Mouse (Mus musculus) cerebellum, postnatal 4 days (tissue): ENCODE results near the gene BC035044.
"Not testable (repeated sequence)": the region's sequence is repeated elsewhere in the genome, so short reads cannot be mapped to it uniquely, and the experiment has no call there.

Experiments used
- DNase-seq, 2 experiments: peaks; one replicate each; pipeline ENCODE4 v3.0.0; 2022; ENCODE audit warnings: low spot score in 2 of 2, mixed read lengths in 1 of 2

BC035044 gene

GRCm38 (mm10) chr6:128850671-128851070, 40.3 kb downstream of the BC035044 start:
- DNase-seq: no peak

GRCm38 (mm10) chr6:128849902-128850301, 41.0 kb downstream of the BC035044 start:
- peak in 1 of 2 experiments; percentile 47 for DNase-seq

DNA sequence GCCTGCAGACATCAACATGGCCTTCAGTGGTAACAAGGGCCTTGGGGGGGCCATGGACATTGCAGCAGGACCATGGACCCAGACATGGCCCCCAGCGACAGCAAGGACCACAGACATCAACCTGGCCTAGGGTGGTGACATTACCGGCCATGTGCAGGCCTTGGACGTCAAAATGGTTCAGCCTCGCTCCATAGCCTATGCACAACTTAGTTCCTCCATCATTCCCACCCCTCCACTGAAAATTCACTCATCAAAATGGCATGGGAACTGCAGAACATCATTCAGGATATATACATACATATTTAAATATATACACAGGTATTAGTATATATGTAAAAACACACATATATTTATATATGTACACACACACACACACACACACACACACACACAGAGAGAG, 43.5 kb downstream of the BC035044 start:
- no peak for DNase-seq

- DNase-seq: no peak
Observed at GRCm38 (mm10) chr6:128845998-128846542, 44.9 kb downstream of the BC035044 start.

DNA sequence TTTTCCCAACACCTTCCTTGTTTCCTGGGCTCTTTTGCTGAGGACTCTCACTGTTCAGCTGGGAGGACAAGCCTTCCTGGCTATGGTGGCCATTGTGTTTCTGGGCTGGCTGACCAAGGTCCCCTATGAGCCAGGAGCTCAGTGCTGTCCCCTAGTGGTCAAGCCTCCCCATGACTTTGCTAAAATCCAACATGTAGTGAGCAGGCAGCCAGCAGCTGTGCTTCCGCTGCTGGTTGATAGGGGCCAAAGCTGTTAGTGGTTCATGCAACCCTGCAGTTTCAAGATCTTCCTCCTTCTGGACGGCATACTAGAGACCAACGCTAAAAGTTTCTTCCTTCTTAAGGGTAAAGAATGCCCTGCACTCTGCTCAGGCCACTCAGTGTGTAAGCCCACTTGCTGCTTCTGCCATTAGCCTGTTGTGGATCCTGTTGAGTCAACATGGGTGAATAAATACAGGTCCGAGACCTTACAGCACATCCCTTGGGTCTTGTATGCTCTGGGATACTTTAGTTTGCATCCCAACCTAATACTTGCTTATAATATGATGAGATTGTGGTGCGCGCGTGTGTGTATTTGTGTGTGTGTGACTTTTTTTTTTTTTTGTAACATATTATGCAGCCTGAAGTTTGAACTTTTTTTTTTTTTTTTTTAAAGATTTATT, 45.5 kb downstream of the BC035044 start:
- DNase-seq: peak; percentile 85 to 93

DNA sequence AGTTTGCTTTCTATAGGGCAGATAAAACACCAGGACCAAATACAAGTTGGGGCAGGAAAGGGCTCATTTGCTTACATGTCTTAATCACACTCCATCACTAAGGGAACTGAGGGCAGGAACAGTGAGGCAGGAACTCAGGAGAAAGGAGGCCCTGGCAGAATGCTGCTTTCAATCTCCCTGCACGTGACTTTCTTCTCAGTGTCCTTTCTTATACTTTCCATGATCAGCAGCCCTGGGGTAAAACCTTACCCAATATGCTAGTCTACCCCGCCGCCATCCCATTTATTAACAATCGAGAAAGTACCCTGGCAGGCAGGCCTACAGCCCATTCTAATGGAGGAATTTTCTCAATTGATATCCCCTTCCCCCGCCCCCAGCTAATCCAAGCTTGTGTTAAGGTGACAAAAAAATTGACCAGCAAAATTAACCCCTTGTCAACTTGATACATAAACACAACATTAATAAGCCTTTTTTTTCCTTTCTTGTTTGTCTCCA, 46.3 kb downstream of the BC035044 start:
- DNase-seq: no peak

DNA sequence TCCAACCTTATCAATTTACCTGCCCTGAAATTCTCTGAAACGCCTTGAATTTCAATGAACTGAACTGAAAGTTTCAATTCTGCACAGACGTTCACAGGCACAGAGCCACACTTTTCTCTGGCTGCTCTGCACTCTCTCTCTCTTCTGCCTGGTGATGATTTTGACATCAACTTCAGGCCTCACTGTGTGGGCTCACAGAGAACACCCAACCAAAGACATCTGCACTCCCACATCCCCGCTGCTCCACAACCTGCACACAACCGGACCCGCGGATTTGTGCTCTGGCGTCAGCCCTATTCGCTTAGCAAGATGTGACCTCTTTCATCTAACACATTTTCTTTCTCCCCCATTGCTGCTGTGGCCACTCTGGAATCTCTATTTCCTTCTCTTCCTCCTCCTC, 46.8 kb downstream of the BC035044 start:
- no peak for DNase-seq

GRCm38 (mm10) chr6:128843479-128843992, 47.4 kb downstream of the BC035044 start:
- no peak for DNase-seq

DNA sequence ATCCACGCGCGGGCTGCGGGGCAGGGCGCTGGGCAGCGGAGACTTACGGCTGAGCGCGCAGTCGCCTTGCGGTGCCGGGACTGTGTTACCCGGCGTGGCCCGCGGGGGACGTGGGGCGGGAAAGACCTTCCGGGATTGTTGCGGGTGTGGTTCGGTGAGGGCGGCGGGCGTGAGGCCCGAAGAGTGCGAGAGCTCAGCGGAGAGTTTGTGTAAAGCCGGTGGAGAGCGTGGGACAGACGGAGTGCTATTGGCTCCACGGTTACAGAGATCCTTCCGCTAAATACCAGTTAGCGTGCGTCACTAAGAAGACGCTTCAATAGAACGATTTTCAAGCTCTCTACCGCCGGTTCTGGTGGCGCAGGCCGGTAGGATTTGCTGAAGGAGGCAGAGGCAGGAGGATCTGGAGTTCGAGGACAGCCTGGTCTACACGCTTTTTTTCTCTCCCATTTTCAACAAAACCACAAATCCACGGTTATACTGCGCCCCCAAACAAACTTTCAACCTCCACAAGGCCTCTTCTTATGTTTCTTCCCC, 47.9 kb downstream of the BC035044 start:
- DNase-seq: peak; percentile 85 to 93

DNA sequence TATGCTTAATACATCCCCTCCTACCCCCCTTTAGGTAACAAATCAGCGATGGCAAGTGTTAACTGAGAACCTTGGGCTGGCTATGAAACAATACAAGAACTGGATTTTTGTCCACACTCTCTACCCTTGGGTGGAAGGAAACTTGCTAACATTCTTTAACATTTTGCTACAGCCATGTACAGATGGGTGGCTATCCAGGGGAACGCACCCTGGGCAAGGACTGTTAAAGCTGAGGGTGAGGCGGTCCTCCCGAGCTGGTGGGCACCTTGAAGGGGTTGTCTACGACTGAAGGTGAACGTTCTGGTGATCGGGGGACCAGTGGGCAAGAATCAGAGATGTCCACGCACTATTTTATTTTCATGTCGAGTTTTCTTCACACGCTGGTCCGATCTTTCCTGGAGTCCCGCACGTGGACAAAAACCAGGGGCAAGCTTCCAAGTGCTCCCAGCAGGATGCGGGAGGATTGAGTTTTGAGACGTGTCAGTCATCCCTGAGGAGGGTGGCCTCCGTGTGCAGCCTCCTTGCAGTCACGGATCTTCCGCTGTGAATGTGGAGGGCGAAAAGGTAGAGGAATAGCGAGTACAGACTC, 48.5 kb downstream of the BC035044 start:
- DNase-seq: no peak

DNA sequence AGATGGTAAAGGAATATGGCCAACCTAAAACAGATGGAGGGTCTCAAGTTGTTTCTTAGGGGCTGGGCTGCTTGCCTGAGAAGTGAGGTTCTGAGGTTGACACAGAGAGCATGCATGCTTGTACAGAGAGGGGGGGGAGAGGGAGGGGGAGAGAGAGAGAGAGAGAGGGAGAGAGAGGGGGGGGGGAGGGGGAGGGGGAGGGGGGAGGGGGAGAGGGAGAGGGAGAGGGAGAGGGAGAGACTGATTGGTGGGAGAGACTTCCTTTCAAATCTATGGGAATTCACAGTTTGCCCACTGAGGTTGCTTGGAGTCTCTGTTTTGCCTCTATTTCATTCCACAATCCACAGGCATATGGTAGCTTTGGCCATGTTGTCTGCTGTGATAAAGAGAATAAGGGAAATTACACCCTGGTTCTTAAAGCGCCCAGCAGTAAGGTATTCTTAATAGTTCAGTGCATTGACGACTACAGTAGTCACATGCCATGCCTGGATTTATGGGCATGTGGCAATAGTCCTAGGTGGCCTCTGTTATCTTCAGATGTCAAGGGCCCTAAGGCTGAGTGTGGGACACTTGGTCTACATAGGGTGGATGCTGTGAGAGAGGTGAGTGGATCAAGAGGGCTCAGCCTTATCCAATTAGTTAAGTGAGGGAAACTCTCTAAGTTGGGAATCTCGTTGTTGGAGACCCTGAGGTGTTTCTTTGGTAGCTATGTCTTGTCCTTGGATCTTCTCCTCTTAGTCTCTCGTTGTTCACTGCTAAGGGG, 49.4 kb downstream of the BC035044 start:
- DNase-seq: no peak

DNA sequence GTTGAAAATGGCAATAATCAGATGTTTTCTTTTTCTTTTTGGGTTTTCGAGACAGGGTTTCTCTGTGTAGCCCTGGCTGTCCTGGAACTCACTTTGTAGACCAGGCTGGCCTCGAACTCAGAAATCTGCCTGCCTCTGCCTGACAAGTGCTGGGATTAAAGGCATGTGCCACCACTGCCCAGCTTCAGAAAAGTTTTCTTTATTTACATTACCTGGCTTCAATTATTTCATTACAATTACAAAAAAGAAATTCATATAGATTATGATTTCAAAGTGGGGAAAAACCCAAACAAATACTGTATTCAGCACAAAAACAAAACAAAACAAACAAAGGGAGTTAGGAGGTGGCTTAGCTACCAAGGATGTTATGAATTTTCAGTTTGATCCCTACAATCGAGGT, 50.3 kb downstream of the BC035044 start:
- DNase-seq: not testable (repeated sequence)

- DNase-seq: no peak
Observed at GRCm38 (mm10) chr6:128839921-128840320, 51.0 kb downstream of the BC035044 start.

DNA sequence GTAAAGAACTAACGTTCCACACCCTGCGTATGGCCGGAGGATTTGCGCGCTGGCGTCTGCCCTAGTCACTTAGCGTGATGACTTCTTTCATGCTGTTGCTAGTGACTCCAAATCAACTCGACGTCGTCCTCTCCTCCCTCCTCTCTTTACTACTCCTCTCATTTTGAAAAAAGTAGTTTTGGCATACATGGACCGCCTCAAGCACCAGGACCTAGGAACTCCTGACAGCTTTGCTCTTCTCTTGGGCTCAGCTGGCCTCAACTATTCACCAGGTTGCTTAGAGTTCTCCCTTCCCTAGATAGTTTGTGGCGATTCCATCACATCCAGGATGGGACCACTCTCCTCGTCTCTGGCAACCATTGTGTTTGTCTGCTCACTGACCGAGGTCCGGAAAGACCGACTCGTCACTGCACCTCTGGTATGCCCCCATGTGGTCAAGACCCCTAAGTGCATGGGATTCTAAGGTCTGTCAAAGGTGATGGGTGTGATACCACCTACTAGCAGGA, 51.6 kb downstream of the BC035044 start:
- DNase-seq: peak; percentile 64 to 83

GRCm38 (mm10) chr6:128838342-128839265, 52.3 kb downstream of the BC035044 start:
- peak; percentile 72 to 90 for DNase-seq

- peak in 1 of 2 experiments; percentile 27 for DNase-seq
Observed at GRCm38 (mm10) chr6:128837454-128838341, 53.2 kb downstream of the BC035044 start.

DNA sequence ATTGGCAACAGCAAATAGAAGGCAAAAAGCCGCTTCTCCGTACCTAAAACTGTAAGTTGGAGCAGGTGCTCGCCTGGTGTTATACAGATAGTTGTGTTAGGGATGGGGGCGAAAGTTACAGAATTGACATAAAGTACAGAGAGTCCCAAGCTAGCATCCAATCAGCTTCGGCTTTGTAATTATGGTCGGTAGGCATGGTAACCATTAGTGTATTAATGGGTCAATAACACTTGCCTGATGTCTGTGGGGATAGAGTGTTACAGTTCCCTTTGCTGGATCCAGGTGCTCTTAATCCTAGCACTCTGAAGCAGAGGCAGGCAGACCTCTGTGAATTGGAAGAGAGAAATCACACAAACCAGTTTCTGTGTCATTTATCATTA, 54.0 kb downstream of the BC035044 start:
- DNase-seq: no peak

DNA sequence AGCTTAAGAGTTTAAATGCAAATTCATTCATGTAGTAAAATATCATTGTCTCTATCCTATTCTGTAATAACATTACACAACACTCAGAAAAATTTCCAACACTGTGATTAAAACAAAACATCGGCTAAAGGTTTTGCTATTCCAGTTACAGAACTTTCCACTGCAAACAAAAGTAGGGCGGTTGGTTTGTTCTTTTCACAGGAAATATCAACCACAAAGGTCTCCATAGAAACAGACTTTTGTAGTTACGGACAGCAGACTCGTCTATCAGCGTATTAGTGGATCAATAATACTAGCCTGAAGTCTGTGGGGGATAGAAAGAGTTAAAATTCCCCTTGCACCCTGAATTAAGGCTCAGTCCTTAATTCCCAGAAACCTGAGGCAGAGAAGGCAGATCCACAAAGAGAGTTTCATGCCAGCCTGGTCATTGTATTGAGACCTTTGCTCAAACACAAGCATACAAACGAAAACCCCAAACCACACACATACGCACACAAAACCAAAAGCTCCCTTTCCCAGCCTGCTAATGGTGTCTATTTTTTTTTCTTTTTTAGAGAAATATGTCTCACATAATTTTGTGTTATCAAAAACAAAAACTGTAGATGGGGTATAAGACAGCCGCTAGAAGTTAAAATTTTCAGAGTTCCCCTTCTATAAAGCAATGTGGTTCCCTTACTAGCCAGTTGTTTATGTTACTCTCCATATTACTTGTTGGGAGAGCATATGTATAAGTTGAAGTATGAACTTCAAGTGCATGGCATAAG, 54.6 kb downstream of the BC035044 start:
- DNase-seq: no peak

GRCm38 (mm10) chr6:128835571-128835970, 55.4 kb downstream of the BC035044 start:
- no peak for DNase-seq
